Mouse (Mus musculus) liver, embryonic 15.5 days (tissue): Measurements from ENCODE around the gene Plbd2. TPM values are rescaled to one million over a fixed set of nuclear protein-coding genes. Genes with fewer than 3 reads are reported as not detected.

Source experiments
- ATAC-seq: fragments of 200-750 bp; cut with Nextera tagmentation; 2 replicates; pipeline ENCODE4 v1.8.0; 2017; ENCODE audit warnings: moderate number of reproducible peaks, mild to moderate bottlenecking, moderate library complexity; ENCODE audit not compliant: insufficient read depth
- H3K27ac ChIP-seq: fragments of 300-500 bp; sonication (generic); replicated peaks from 2 replicates; pipeline ENCODE4 v1.5.1; 2015; ENCODE audit warnings: mild to moderate bottlenecking, inconsistent platforms
- H3K27me3 ChIP-seq: fragments of 300-500 bp; sonication (generic); 2 replicates; pipeline ENCODE4 v1.6.1; 2015; ENCODE audit warnings: mild to moderate bottlenecking, inconsistent platforms
- H3K36me3 ChIP-seq: fragments of 300-500 bp; sonication (generic); replicated peaks from 2 replicates; pipeline ENCODE4 v1.6.1; 2015; ENCODE audit warnings: moderate library complexity, mild to moderate bottlenecking, inconsistent platforms
- H3K4me1 ChIP-seq: fragments of 300-500 bp; sonication (generic); replicated peaks from 2 replicates; pipeline ENCODE4 v1.6.1; 2015; ENCODE audit warnings: inconsistent platforms
- H3K4me2 ChIP-seq: fragments of 300-500 bp; sonication (generic); 2 replicates; pipeline ENCODE4 v1.6.1; 2015; ENCODE audit warnings: moderate library complexity, mild to moderate bottlenecking, inconsistent platforms
- H3K4me3 ChIP-seq: fragments of 300-500 bp; sonication (generic); replicated peaks from 2 replicates; pipeline ENCODE4 v1.5.1; 2015; ENCODE audit warnings: mild to moderate bottlenecking, inconsistent platforms
- H3K9ac ChIP-seq: fragments of 300-500 bp; sonication (generic); 2 replicates; pipeline ENCODE4 v1.6.1; 2015; ENCODE audit warnings: moderate library complexity, mild to moderate bottlenecking, inconsistent platforms
- H3K9me3 ChIP-seq: fragments of 300-500 bp; sonication (generic); replicated peaks from 2 replicates; pipeline ENCODE4 v1.6.1; 2016; ENCODE audit warnings: inconsistent platforms
- whole genome bisulfite sequencing: fragments of 180-500 bp; shearing (Covaris S2); methylation state at CpG from one replicate; pipeline ENCODE4 v1.1.7; 2015; ENCODE audit warnings: mixed read lengths; ENCODE audit not compliant: insufficient replicate concordance; 5-methylcytosine and 5-hydroxymethylcytosine counted together
- polyA plus RNA-seq: library from polyadenylated mRNA; unstranded; fragments of >200 nt; fragmentation: Nextera tagmentation; extraction: Ambion mirVana; gene quantifications from 2 replicates; pipeline ENCODE4 v1.2.1, GENCODE M21; 2015

Gene Plbd2
- polyA plus RNA-seq, 1 experiment from 2014 or later, result 18.0 TPM

DNA sequence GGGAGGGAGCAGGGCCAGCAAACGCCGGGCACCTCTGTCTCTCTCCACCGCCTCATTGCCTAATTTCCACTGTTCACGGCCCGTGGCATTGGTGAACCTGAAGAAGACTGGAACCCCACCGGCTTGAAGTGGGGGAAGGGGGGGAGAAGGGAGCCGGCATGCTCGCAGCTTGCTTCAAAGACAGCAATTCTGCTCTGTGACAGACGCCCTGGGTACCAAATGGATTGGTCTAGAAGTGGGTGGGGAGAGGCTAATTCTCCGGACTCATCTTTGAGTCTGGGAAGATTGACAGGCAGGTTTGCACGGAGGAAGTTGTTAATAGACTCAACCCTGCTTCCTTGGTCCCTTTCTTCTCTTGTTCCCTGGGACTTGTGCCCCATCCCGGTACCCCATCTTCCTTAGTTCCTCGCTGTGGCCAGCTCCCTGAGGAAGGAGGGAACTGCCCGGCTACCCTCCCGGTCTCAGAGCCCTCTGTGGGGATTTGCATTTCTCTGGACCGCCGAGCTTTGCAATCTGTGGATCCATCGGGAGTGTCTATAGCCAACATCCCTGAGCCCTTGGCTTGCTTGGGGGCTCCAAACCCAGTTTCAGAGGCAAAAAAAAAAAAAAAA is 66.4 kb downstream of the Plbd2 start:
- no peak overlapping the region for H3K4me2 ChIP-seq
- peaks cover 99% of the 10 kb centered on the region for H3K27me3 ChIP-seq
- H3K27ac ChIP-seq, result no peak overlapping the region
- WGBS, result 3% methylated on average over 18 of the region's 18 CpGs
- no peak overlapping the region for H3K4me3 ChIP-seq
- no peaks in the 10 kb centered on the region for H3K36me3 ChIP-seq
- no peak for ATAC-seq
- H3K9ac ChIP-seq, result no peak overlapping the region
- peaks cover 5% of the 10 kb centered on the region; the same call in 1 of the 2 replicates for H3K4me1 ChIP-seq
- H3K9me3 ChIP-seq, result no peaks in the 10 kb centered on the region

DNA sequence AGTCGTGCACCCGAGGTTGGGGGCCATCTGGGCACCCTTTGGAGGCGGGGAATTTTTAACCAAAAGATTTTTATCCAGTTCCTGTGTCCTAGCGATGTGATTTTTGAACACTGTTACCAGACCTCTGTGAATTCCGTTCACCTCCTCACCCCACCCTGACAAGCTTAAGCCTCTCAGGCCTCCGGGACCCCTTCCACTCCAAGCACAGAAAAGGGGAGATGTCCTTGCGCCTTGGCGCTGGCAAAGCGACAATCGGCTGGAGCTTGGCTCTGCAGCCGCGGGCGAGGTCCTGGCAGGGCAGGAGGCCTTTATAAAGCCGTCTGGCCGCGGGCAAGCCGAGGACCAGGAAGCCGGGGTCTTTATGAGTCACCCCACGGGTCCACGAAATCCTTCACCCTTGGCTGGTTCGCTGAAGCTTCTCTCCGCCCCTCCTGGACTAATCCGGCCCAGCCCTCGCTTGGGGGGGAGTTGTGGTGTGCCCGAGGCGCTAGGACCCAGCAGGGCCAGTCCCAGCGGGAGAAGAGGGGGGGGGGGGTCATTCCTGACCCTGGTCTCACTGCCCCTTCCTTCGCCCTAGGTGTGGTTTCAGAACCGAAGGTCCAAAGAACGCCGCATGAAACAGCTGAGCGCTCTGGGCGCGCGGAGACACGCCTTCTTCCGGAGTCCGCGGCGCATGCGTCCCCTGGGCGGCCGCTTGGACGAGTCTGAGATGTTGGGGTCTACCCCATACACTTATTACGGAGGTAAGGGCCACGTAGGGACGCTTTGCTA is 67.5 kb downstream of the Plbd2 start:
- H3K27me3 ChIP-seq, result peaks cover 100% of the 10 kb centered on the region
- no peak overlapping the region for H3K9ac ChIP-seq
- ATAC-seq, result no peak
- no peaks in the 10 kb centered on the region for H3K36me3 ChIP-seq
- H3K4me3 ChIP-seq, result peak overlapping the region; percentile 23; the same call in 1 of the 2 replicates
- no peak overlapping the region for H3K27ac ChIP-seq
- peaks cover 5% of the 10 kb centered on the region; the same call in 1 of the 2 replicates for H3K4me1 ChIP-seq
- peak overlapping the region; percentile 46 for H3K4me2 ChIP-seq
- 2% methylated on average over 47 of the region's 47 CpGs for WGBS
- no peaks in the 10 kb centered on the region for H3K9me3 ChIP-seq

DNA sequence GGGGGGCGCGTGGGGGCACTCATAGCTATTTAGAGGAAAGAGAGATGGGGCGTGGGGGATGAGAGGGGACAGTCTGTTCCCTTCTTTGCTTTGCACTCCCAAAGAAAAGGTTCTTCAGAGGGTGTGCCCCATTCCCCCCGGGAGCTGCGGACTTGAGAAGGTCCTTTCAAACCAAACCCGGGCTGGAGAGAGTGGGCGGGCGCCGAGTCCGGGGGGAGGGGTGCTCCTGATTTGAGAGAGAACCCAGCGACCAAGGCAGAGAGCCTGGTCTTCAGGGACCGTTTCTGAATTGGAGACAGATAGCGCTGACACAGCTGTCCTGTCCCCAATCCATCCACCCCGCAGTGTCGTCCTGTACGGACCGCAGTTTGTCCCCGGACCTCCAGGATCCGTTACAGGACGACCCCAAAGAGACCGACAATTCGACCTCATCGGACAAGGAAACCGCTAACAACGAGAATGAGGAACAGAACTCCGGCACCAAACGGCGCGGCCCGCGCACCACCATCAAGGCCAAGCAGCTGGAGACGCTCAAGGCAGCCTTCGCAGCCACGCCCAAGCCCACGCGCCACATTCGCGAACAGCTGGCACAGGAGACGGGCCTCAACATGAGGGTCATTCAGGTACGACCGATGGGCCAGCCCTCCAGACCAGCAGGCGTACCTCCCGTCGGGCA is 68.3 kb downstream of the Plbd2 start:
- H3K9ac ChIP-seq, result no peak overlapping the region
- H3K4me3 ChIP-seq, result no peak overlapping the region
- peaks cover 5% of the 10 kb centered on the region; the same call in 1 of the 2 replicates for H3K4me1 ChIP-seq
- no peak overlapping the region for H3K27ac ChIP-seq
- H3K4me2 ChIP-seq, result no peak overlapping the region
- peaks cover 99% of the 10 kb centered on the region for H3K27me3 ChIP-seq
- no peaks in the 10 kb centered on the region for H3K9me3 ChIP-seq
- 2% methylated on average over 44 of the region's 44 CpGs for WGBS
- no peaks in the 10 kb centered on the region for H3K36me3 ChIP-seq
- ATAC-seq, result no peak

DNA sequence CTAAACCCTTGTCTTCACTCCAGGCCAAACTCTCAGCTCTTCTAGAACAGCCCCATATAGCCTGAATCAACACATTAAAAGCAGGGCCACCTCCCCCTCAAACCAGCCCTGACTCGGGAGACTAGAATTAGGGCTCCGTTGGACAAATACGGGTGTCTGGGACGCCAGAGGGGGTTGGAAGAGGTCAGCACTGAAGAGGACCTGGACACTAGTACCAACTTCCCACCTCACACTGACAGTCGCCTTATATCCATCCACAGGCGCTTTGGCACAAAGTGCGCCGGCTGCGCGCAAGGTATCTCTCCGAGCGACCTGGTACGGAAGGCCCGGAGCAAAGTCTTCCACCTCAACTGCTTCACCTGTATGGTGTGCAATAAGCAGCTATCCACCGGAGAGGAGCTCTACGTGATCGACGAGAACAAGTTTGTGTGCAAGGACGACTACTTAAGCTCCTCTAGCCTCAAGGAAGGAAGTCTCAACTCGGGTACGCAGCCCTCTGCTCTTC is 69.1 kb downstream of the Plbd2 start:
- no peak overlapping the region for H3K4me3 ChIP-seq
- H3K27ac ChIP-seq, result no peak overlapping the region
- H3K4me2 ChIP-seq, result no peak overlapping the region
- H3K27me3 ChIP-seq, result peaks cover 99% of the 10 kb centered on the region
- no peaks in the 10 kb centered on the region for H3K9me3 ChIP-seq
- H3K4me1 ChIP-seq, result peaks cover 5% of the 10 kb centered on the region; the same call in 1 of the 2 replicates
- ATAC-seq, result no peak
- WGBS, result 3% methylated on average over 21 of the region's 21 CpGs
- no peaks in the 10 kb centered on the region for H3K36me3 ChIP-seq
- no peak overlapping the region for H3K9ac ChIP-seq

Other genes starting within 250 kb of the Plbd2 start
- gene Lhx5, start 71.9 kb downstream of the Plbd2 start, polyA plus RNA-seq, result not detected in 2 replicates
- 4.5 and 5.8 TPM in 2 replicates for gene Sdsl, start 30.8 kb downstream of the Plbd2 start, polyA plus RNA-seq
- gene Sds, start 27.1 kb downstream of the Plbd2 start, polyA plus RNA-seq, result 1.6 and 2.3 TPM in 2 replicates
- gene Slc8b1, start 7.5 kb upstream of the Plbd2 start, polyA plus RNA-seq, result 7.4 and 8.2 TPM in 2 replicates
- 22.7 and 26.4 TPM in 2 replicates for gene Tpcn1, start 85.0 kb upstream of the Plbd2 start, polyA plus RNA-seq
- 0.90 and 1.2 TPM in 2 replicates for gene Iqcd, start 85.4 kb upstream of the Plbd2 start, polyA plus RNA-seq
- gene Rita1, start 109.0 kb upstream of the Plbd2 start, polyA plus RNA-seq, result 4.0 TPM in 2 replicates
- gene Ddx54, start 109.1 kb upstream of the Plbd2 start, polyA plus RNA-seq, result 16.2 and 17.7 TPM in 2 replicates
- not detected in 2 replicates for gene Cfap73, start 130.6 kb upstream of the Plbd2 start, polyA plus RNA-seq
- 0.07 and 0.32 TPM in 2 replicates for gene Rasal1, start 145.2 kb upstream of the Plbd2 start, polyA plus RNA-seq
- gene Dtx1, start 208.3 kb upstream of the Plbd2 start, polyA plus RNA-seq, result 0.06 TPM in 2 replicates
- 0.75 and 0.81 TPM in 2 replicates for gene Oas2, start 246.2 kb upstream of the Plbd2 start, polyA plus RNA-seq